Mouse (Mus musculus) myocyte (in vitro differentiated cells): Measurements from ENCODE around the gene Pth.

Experiments
- CEBPB ChIP-seq: IDR thresholded peaks from 2 replicates; pipeline ENCODE4 v1.6.1; 2011; ENCODE audit warnings: mild to moderate bottlenecking, moderate library complexity; ENCODE audit not compliant: poor library complexity, insufficient read depth, severe bottlenecking
- E2F4 ChIP-seq: IDR thresholded peaks from one replicate; pipeline ENCODE4 v1.6.1; 2011; ENCODE audit warnings: mild to moderate bottlenecking, control low read depth, moderate library complexity; ENCODE audit not compliant: insufficient read depth
- MAX ChIP-seq: IDR thresholded peaks from one replicate; pipeline ENCODE4 v1.6.1; 2011; ENCODE audit warnings: low read depth, mild to moderate bottlenecking, control low read depth
- MYOG ChIP-seq, 3 experiments: IDR thresholded peaks; one replicate each; pipeline ENCODE4 v1.6.1; 2011; ENCODE audit warnings: control low read depth in 2 of 3, low read depth in 2 of 3, mild to moderate bottlenecking in 2 of 3; ENCODE audit not compliant: insufficient read length in 2 of 3, control insufficient read depth in 1 of 3, insufficient read depth in 1 of 3
- POLR2A ChIP-seq: IDR thresholded peaks from one replicate; pipeline ENCODE4 v1.6.1; 2011; ENCODE audit warnings: low read depth, mild to moderate bottlenecking, control low read depth, moderate library complexity; ENCODE audit not compliant: insufficient read length
- REST ChIP-seq: IDR thresholded peaks from one replicate; pipeline ENCODE4 v1.6.1; 2011; ENCODE audit warnings: mild to moderate bottlenecking, control low read depth, moderate library complexity; ENCODE audit not compliant: insufficient read depth, insufficient read length
- SRF ChIP-seq: IDR thresholded peaks from one replicate; pipeline ENCODE4 v1.6.1; 2011; ENCODE audit warnings: low read depth; ENCODE audit not compliant: control insufficient read depth, insufficient read length
- USF1 ChIP-seq: IDR thresholded peaks from one replicate; pipeline ENCODE4 v1.6.1; 2011; ENCODE audit warnings: low read depth, mild to moderate bottlenecking, control low read depth, moderate library complexity

DNA sequence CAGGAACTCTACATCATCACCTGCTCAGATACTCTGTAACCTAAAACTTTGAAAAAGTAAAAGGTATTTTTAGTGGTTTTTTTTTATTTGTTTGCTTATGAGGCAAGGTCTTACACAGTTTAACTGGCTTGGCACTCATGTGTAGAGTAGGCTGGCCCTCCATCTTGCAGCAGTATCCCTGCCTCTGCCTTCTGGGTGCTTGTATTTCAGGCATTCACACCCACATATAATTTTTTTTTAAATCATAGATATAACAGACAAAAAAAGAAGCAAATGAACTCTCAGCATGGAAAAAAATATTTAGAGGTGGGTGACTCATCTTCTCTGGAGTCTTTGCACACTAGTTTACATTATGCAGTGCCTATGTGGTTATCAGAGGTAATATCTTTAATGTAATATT is 9.7 kb upstream of the Pth start:
- TF ChIP-seq POLR2A, result no peak
- no peak for TF ChIP-seq MAX
- no peak for TF ChIP-seq CEBPB
- no peak for TF ChIP-seq SRF
- no peak for TF ChIP-seq USF1
- no peak for TF ChIP-seq REST
- TF ChIP-seq E2F4, result no peak
- TF ChIP-seq MYOG (IDR thresholded peaks at IDR 0.05; ENCODE audit: control insufficient read depth in 1 of 3, insufficient read depth in 1 of 3, insufficient read length in 2 of 3, low read depth in 2 of 3), result no peak
